Mouse (Mus musculus) kidney, adult 18-20 months (tissue): Measurements from ENCODE around the gene Glyctk.

Experiments used
- DNase-seq: peaks from one replicate; pipeline ENCODE4 v3.0.0; 2021

Glyctk gene

GRCm38 (mm10) chr9:106158037-106158491 is at the start of gene Glyctk:
TSS of gene Glyctk (minus strand) at chr9:106158138.
- DNase-seq, result peak; percentile 50

- no peak for DNase-seq
These were observed 48.6 kb upstream of the Glyctk start for GRCm38 (mm10) chr9:106206515-106206914.

- DNase-seq, result no peak
These were observed 47.9 kb upstream of the Glyctk start for GRCm38 (mm10) chr9:106205713-106206290.

GRCm38 (mm10) chr9:106203990-106204851 is 46.3 kb upstream of the Glyctk start:
- no peak for DNase-seq

GRCm38 (mm10) chr9:106202819-106203636 is 45.1 kb upstream of the Glyctk start, which contains the start of gene Twf2:
TSS of gene Twf2 (plus strand) at chr9:106203108.
- DNase-seq, result peak; percentile 92

- no peak for DNase-seq
These were observed 44.0 kb upstream of the Glyctk start for GRCm38 (mm10) chr9:106201895-106202294.

GRCm38 (mm10) chr9:106199535-106200272 is 41.8 kb upstream of the Glyctk start, which contains the start of gene Ppm1m:
TSS of gene Ppm1m (minus strand) at chr9:106199746.
- DNase-seq, result no peak

- peak; percentile 86 for DNase-seq
These were observed 41.1 kb upstream of the Glyctk start for GRCm38 (mm10) chr9:106198962-106199458.

GRCm38 (mm10) chr9:106197732-106198131 is 39.8 kb upstream of the Glyctk start:
- DNase-seq, result no peak

GRCm38 (mm10) chr9:106197081-106197713 is 39.3 kb upstream of the Glyctk start:
- DNase-seq, result no peak

- no peak for DNase-seq
These were observed 37.8 kb upstream of the Glyctk start for GRCm38 (mm10) chr9:106195693-106196092.

GRCm38 (mm10) chr9:106193930-106194807 is 36.2 kb upstream of the Glyctk start:
- no peak for DNase-seq

GRCm38 (mm10) chr9:106192998-106193397 is 35.1 kb upstream of the Glyctk start:
- DNase-seq, result no peak

- no peak for DNase-seq
These were observed 34.1 kb upstream of the Glyctk start for GRCm38 (mm10) chr9:106192024-106192423.

GRCm38 (mm10) chr9:106191355-106191754 is 33.4 kb upstream of the Glyctk start:
- no peak for DNase-seq

GRCm38 (mm10) chr9:106183996-106184395 is 26.1 kb upstream of the Glyctk start:
- no peak for DNase-seq

- DNase-seq, result no peak
These were observed 24.2 kb upstream of the Glyctk start for GRCm38 (mm10) chr9:106182146-106182545.

GRCm38 (mm10) chr9:106179964-106180363 is 22.0 kb upstream of the Glyctk start:
- no peak for DNase-seq

- DNase-seq, result no peak
These were observed 21.5 kb upstream of the Glyctk start for GRCm38 (mm10) chr9:106179454-106179853.

GRCm38 (mm10) chr9:106177799-106178198 is 19.9 kb upstream of the Glyctk start:
- no peak for DNase-seq

GRCm38 (mm10) chr9:106176769-106177168 is 18.8 kb upstream of the Glyctk start:
- no peak for DNase-seq
